8 mouse cellular contexts compared by ENCODE assay signal in genomic region chr17:34118113-34118872, GRCm38 (mm10). TPM values are rescaled to one million over a fixed set of nuclear protein-coding genes. Genes with fewer than 3 reads are reported as not detected.
DNase-seq lines count a peak whose midpoint lies in the region; ATAC-seq lines count a peak whose summit lies in the region.

No protein-coding gene starts in this region.

- H3K9me3 ChIP-seq in heart, embryonic 15.5 days (replicated peaks): no peaks in the 10 kb centered on the region
- no peaks in the 10 kb centered on the region for H3K9me3 ChIP-seq in midbrain, embryonic 14.5 days (ENCODE audit: control insufficient read depth, low read length)

- no peaks in the 10 kb centered on the region for H3K27me3 ChIP-seq in heart, embryonic 15.5 days
- H3K27me3 ChIP-seq in midbrain, embryonic 14.5 days (ENCODE audit: control insufficient read depth, insufficient read depth, low read length): no peaks in the 10 kb centered on the region

- H3K4me1 ChIP-seq in heart, embryonic 15.5 days (replicated peaks): peaks cover 29% of the 10 kb centered on the region
- peaks cover 11% of the 10 kb centered on the region for H3K4me1 ChIP-seq in midbrain, embryonic 14.5 days (ENCODE audit: control insufficient read depth, insufficient read depth, low read length)

- H3K9ac ChIP-seq in heart, embryonic 15.5 days: peak overlapping the region; percentile 84
- peak overlapping the region; percentile 84 for H3K9ac ChIP-seq in midbrain, embryonic 14.5 days (replicated peaks; ENCODE audit: low read length)

- peak overlapping the region; percentile 82 for H3K4me3 ChIP-seq in heart, embryonic 15.5 days
- peak overlapping the region; percentile 92 for H3K4me3 ChIP-seq in midbrain, embryonic 14.5 days (replicated peaks; ENCODE audit: low read depth, low read length)

- ATAC-seq in CD4-positive, CD25-positive, alpha-beta regulatory T cell, adult 4 months: no peak
- ATAC-seq in heart, embryonic 15.5 days (replicated peaks; ENCODE audit: insufficient number of reproducible peaks, insufficient read depth, low FRiP score, low read depth): no peak
- no peak for ATAC-seq in midbrain, embryonic 14.5 days (ENCODE audit: low FRiP score, low TSS enrichment)

- peak overlapping the region; percentile 72 for H3K27ac ChIP-seq in heart, embryonic 15.5 days
- H3K27ac ChIP-seq in midbrain, embryonic 14.5 days (replicated peaks; ENCODE audit: low read depth, low read length): peak overlapping the region; percentile 100

- peaks cover 40% of the 10 kb centered on the region for H3K36me3 ChIP-seq in heart, embryonic 15.5 days
- peaks cover 53% of the 10 kb centered on the region for H3K36me3 ChIP-seq in midbrain, embryonic 14.5 days (ENCODE audit: control insufficient read depth, insufficient read depth, low read length)

- DNase-seq in CD4-positive, CD25-positive, alpha-beta regulatory T cell, adult 2 months (ENCODE audit: low read depth, low spot score): peak; percentile 69
- peak; percentile 57 for DNase-seq in NIH3T3 (ENCODE audit: low read depth)
- peak; percentile 51 for DNase-seq in embryo, embryonic 9.5 days (ENCODE audit: extremely low spot score)
- DNase-seq in left cerebral cortex, postnatal 4 days: peak; percentile 78
- peak; percentile 69 for DNase-seq in midbrain, embryonic 14.5 days
- DNase-seq in testis, postnatal 10 days (ENCODE audit: low spot score): peak; percentile 69

- WGBS in heart, embryonic 15.5 days: under 1% methylated on average over 67 of the region's 67 CpGs
- under 1% methylated on average over 67 of the region's 67 CpGs for WGBS in midbrain, embryonic 14.5 days

- peak overlapping the region; percentile 86 for H3K4me2 ChIP-seq in heart, embryonic 15.5 days
- H3K4me2 ChIP-seq in midbrain, embryonic 14.5 days (ENCODE audit: low read length): peak overlapping the region; percentile 98

- intact Hi-C loops in left cerebral cortex, postnatal 4 days (cut with DNase I): loop anchor here (5.0 kb wide), 1 partner anchor 81 kb away; the partner anchor contains the start of gene Col11a2

RNA-seq across cellular contexts. Expression of gene H2-DMa, which starts 1.0 kb away (rescaled TPM):
- polyA plus RNA-seq in CD4-positive, CD25-positive, alpha-beta regulatory T cell, adult 4 months (2017; shearing (Covaris generic)): 100 to 1,000 TPM; 144 to 205 TPM
- polyA plus RNA-seq in heart, embryonic 15.5 days (2015; fragmentation: Nextera tagmentation; extraction: Ambion mirVana): 6.0 and 13.6 TPM in 2 replicates
- 10 to 100 TPM; 19.5 to 20.5 TPM for total RNA-seq in left cerebral cortex, postnatal 4 days (2021)
- polyA plus RNA-seq in midbrain, embryonic 14.5 days (2014; fragmentation: Nextera tagmentation; extraction: Ambion mirVana): 16.7 and 20.4 TPM in 2 replicates

RNA-seq across cellular contexts. Expression of gene Brd2, which starts 4.1 kb away (rescaled TPM):
- 100 to 1,000 TPM; 108 to 154 TPM for polyA plus RNA-seq in CD4-positive, CD25-positive, alpha-beta regulatory T cell, adult 4 months (2017; shearing (Covaris generic))
- 59.0 and 77.7 TPM in 2 replicates for polyA plus RNA-seq in heart, embryonic 15.5 days (2015; fragmentation: Nextera tagmentation; extraction: Ambion mirVana)
- 100 to 1,000 TPM; 247 to 267 TPM for total RNA-seq in left cerebral cortex, postnatal 4 days (2021)
- 160 and 171 TPM in 2 replicates for polyA plus RNA-seq in midbrain, embryonic 14.5 days (2014; fragmentation: Nextera tagmentation; extraction: Ambion mirVana)

RNA-seq across cellular contexts. Expression of gene H2-DMb2, which starts 24.8 kb away (rescaled TPM):
- polyA plus RNA-seq in CD4-positive, CD25-positive, alpha-beta regulatory T cell, adult 4 months (2017; shearing (Covaris generic)): 10 to 100 TPM in 1 of 2 experiments, 1 to 10 TPM in 1; 3.7 to 27.1 TPM
- polyA plus RNA-seq in heart, embryonic 15.5 days (2015; fragmentation: Nextera tagmentation; extraction: Ambion mirVana): 0.69 and 2.5 TPM in 2 replicates
- total RNA-seq in left cerebral cortex, postnatal 4 days (2021): under 1 TPM; 0.34 to 0.40 TPM
- polyA plus RNA-seq in midbrain, embryonic 14.5 days (2014; fragmentation: Nextera tagmentation; extraction: Ambion mirVana): 0.15 and 0.18 TPM in 2 replicates

RNA-seq across cellular contexts. Expression of gene H2-Oa, which starts 26.2 kb away (rescaled TPM):
- 10 to 100 TPM; 56.0 to 68.2 TPM for polyA plus RNA-seq in CD4-positive, CD25-positive, alpha-beta regulatory T cell, adult 4 months (2017; shearing (Covaris generic))
- 0.29 and 0.94 TPM in 2 replicates for polyA plus RNA-seq in heart, embryonic 15.5 days (2015; fragmentation: Nextera tagmentation; extraction: Ambion mirVana)
- not detected for total RNA-seq in left cerebral cortex, postnatal 4 days (2021)
- polyA plus RNA-seq in midbrain, embryonic 14.5 days (2014; fragmentation: Nextera tagmentation; extraction: Ambion mirVana): not detected in 2 replicates

RNA-seq across cellular contexts. Expression of gene H2-DMb1, which starts 34.6 kb away (rescaled TPM):
- 1 to 10 TPM; 3.4 to 6.2 TPM for polyA plus RNA-seq in CD4-positive, CD25-positive, alpha-beta regulatory T cell, adult 4 months (2017; shearing (Covaris generic))
- polyA plus RNA-seq in heart, embryonic 15.5 days (2015; fragmentation: Nextera tagmentation; extraction: Ambion mirVana): 0.34 and 3.2 TPM in 2 replicates
- total RNA-seq in left cerebral cortex, postnatal 4 days (2021): under 1 TPM; 0.46 to 0.97 TPM
- 0.38 and 0.91 TPM in 2 replicates for polyA plus RNA-seq in midbrain, embryonic 14.5 days (2014; fragmentation: Nextera tagmentation; extraction: Ambion mirVana)
